Mouse (Mus musculus) right cerebral cortex, postnatal 14 days (tissue): ENCODE measurements at regions not wholly inside any gene's neighbourhood (a gene's known extent, or its start where the extent isn't known, plus 50 kb on each side); places are given as distances from the start of the nearest gene placed in this dataset.

Experiments used
- DNase-seq: peaks from one replicate; pipeline ENCODE4 v3.0.0; 2022

- no peak for DNase-seq
Measured at GRCm38 (mm10) chr15:18685439-18685838, 133.3 kb upstream of the Cdh10 start.

- DNase-seq, result no peak
Measured at GRCm38 (mm10) chr15:18696680-18697284, 122.0 kb upstream of the Cdh10 start.

- no peak for DNase-seq
Measured at GRCm38 (mm10) chr15:18744266-18744665, 74.5 kb upstream of the Cdh10 start.

- DNase-seq, result peak; percentile 8
Measured at GRCm38 (mm10) chr15:18748574-18749246, 70.0 kb upstream of the Cdh10 start.
